In the genomic region with DNA sequence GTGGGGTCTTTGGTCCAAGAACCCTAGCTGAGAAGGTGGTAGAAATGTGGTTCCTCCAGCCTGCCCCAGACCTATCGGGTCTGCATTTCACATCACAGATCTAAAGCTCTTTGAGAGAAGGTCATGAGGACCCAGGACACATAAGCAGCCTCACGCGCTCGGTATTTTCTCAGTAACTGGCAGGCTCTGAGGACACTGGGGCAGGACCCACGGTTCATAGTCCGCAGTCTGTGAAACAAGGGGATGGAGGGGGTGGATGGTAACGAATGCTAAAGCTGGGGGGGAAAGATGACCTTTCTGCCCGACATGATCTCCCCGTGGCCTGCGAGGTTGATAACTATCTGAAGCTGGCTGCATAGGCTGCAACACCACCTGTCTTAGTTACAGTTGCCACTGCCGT, we compare ENCODE assay signal across 26 mouse cellular contexts. TPM values are rescaled to one million over a fixed set of nuclear protein-coding genes. Genes with fewer than 3 reads are reported as not detected.
DNase-seq lines count a peak whose midpoint lies in the region; ATAC-seq and TF ChIP-seq lines count a peak whose summit lies in the region.
"Had no signal": no experiment of that assay in that cellular context is flagged by ENCODE, and none has a peak within 500 bp of the region (broad histone marks: within the 10 kb centered on the region; RNA-seq: fewer than 3 reads in every experiment).

No protein-coding gene starts in this region.

- no peak for TF ChIP-seq POLR2A in limb, embryonic 14.5 days (IDR thresholded peaks at IDR 0.05; ENCODE audit: borderline replicate concordance, extremely low read depth, insufficient read depth, insufficient read length)

- peaks cover 8% of the 10 kb centered on the region for H3K36me3 ChIP-seq in embryonic facial prominence, embryonic 12.5 days
- H3K36me3 ChIP-seq in embryonic facial prominence, embryonic 10.5 days (replicated peaks): peaks cover 16% of the 10 kb centered on the region
- H3K36me3 ChIP-seq in limb, embryonic 14.5 days (ENCODE audit: control insufficient read depth, insufficient read depth, low read length): peaks cover 11% of the 10 kb centered on the region
- H3K36me3 ChIP-seq in limb, embryonic 10.5 days: peaks cover 17% of the 10 kb centered on the region

- no peak for DNase-seq in embryonic facial prominence, embryonic 10.5 days (ENCODE audit: low spot score)
- peak; percentile 45 to 55 for DNase-seq in kidney, adult 8-10 months
- no peak for DNase-seq in kidney, postnatal 4 days
- DNase-seq in limb, embryonic 14.5 days (ENCODE audit: low spot score): no peak
- DNase-seq in limb, embryonic 10.5 days (ENCODE audit: low spot score): no peak
- DNase-seq in kidney, postnatal 14 days: peak; percentile 56
- no peak for DNase-seq in cerebellum, postnatal 10 days
- DNase-seq: adrenal gland, adult 8-10 months; adrenal gland, postnatal 25 days; cerebellum, adult 11-12 months; cerebellum, adult 8-10 months; cerebellum, postnatal 14 days; gastrocnemius, postnatal 10 days; gastrocnemius, postnatal 36 days; heart, adult 2 months; heart, postnatal 14 days; heart, postnatal 4 days had no signal

- ATAC-seq in embryonic facial prominence, embryonic 12.5 days (ENCODE audit: insufficient number of reproducible peaks, insufficient read depth, low FRiP score, low TSS enrichment): no peak
- no peak for ATAC-seq in limb, embryonic 14.5 days (ENCODE audit: low FRiP score, low read depth)
- ATAC-seq: activated CD4-positive, CD25-positive, alpha-beta regulatory T cell, adult 4 months; forebrain, embryonic 15.5 days had no signal

- no peak overlapping the region for H3K27ac ChIP-seq in embryonic facial prominence, embryonic 12.5 days
- no peak overlapping the region for H3K27ac ChIP-seq in embryonic facial prominence, embryonic 10.5 days (replicated peaks)
- H3K27ac ChIP-seq in limb, embryonic 14.5 days (replicated peaks; ENCODE audit: low read depth, low read length): no peak overlapping the region
- H3K27ac ChIP-seq in limb, embryonic 10.5 days: no peak overlapping the region
- H3K27ac ChIP-seq: embryonic facial prominence, embryonic 13.5 days; forebrain, embryonic 12.5 days; forebrain, embryonic 15.5 days; heart, adult 2 months; heart, embryonic 10.5 days; heart, embryonic 13.5 days; hindbrain, embryonic 14.5 days had no signal

- 0 out of 2 replicates have a peak overlapping the region, but pooled peaks have one; percentile 2 for H3K9ac ChIP-seq in embryonic facial prominence, embryonic 12.5 days
- H3K9ac ChIP-seq in limb, embryonic 14.5 days (ENCODE audit: low read depth, low read length, severe bottlenecking): 0 out of 2 replicates have a peak overlapping the region, but pooled peaks have one; percentile 28
- H3K9ac ChIP-seq: embryonic facial prominence, embryonic 13.5 days; forebrain, embryonic 12.5 days; forebrain, embryonic 15.5 days; heart, embryonic 13.5 days; hindbrain, embryonic 14.5 days had no signal

- 0 out of 2 replicates have a peak, but pooled peaks cover 8% of the 10 kb centered on the region for H3K27me3 ChIP-seq in embryonic facial prominence, embryonic 12.5 days
- H3K27me3 ChIP-seq in embryonic facial prominence, embryonic 10.5 days (replicated peaks; ENCODE audit: low read depth, poor library complexity, severe bottlenecking): peaks cover 5% of the 10 kb centered on the region; the same call in 1 of the 2 replicates
- H3K27me3 ChIP-seq in limb, embryonic 14.5 days (ENCODE audit: control insufficient read depth, insufficient read depth, low read length): no peaks in the 10 kb centered on the region
- H3K27me3 ChIP-seq in limb, embryonic 10.5 days (ENCODE audit: low read depth, poor library complexity, severe bottlenecking): no peaks in the 10 kb centered on the region; the same call in 1 of the 2 replicates
- H3K27me3 ChIP-seq: embryonic facial prominence, embryonic 13.5 days; forebrain, embryonic 15.5 days had no signal

- H3K4me3 ChIP-seq in embryonic facial prominence, embryonic 12.5 days: no peak overlapping the region
- H3K4me3 ChIP-seq in embryonic facial prominence, embryonic 10.5 days: no peak overlapping the region
- H3K4me3 ChIP-seq in limb, embryonic 14.5 days (replicated peaks; ENCODE audit: low read length): no peak overlapping the region
- no peak overlapping the region for H3K4me3 ChIP-seq in limb, embryonic 10.5 days
- H3K4me3 ChIP-seq: embryonic facial prominence, embryonic 13.5 days; erythroblast, embryonic 14.5 days; forebrain, embryonic 12.5 days; forebrain, embryonic 15.5 days; heart, adult 2 months; heart, embryonic 10.5 days; heart, embryonic 13.5 days had no signal

- no peaks in the 10 kb centered on the region for H3K9me3 ChIP-seq in embryonic facial prominence, embryonic 12.5 days
- H3K9me3 ChIP-seq in embryonic facial prominence, embryonic 10.5 days: no peaks in the 10 kb centered on the region
- H3K9me3 ChIP-seq in limb, embryonic 14.5 days (ENCODE audit: control insufficient read depth, low read length): no peaks in the 10 kb centered on the region
- H3K9me3 ChIP-seq in limb, embryonic 10.5 days (replicated peaks): no peaks in the 10 kb centered on the region
- H3K9me3 ChIP-seq: embryonic facial prominence, embryonic 13.5 days; forebrain, embryonic 12.5 days; forebrain, embryonic 15.5 days; heart, embryonic 10.5 days; heart, embryonic 13.5 days had no signal

- H3K4me2 ChIP-seq in embryonic facial prominence, embryonic 12.5 days (replicated peaks): no peak overlapping the region
- no peak overlapping the region for H3K4me2 ChIP-seq in limb, embryonic 14.5 days (replicated peaks; ENCODE audit: low read depth, low read length, severe bottlenecking)
- H3K4me2 ChIP-seq: embryonic facial prominence, embryonic 13.5 days; forebrain, embryonic 12.5 days; forebrain, embryonic 15.5 days; heart, embryonic 13.5 days; hindbrain, embryonic 14.5 days had no signal

- 62% methylated on average over 11 of the region's 11 CpGs for WGBS in embryonic facial prominence, embryonic 12.5 days
- 73% methylated on average over 11 of the region's 11 CpGs for WGBS in embryonic facial prominence, embryonic 10.5 days
- 55% methylated on average over 11 of the region's 11 CpGs for WGBS in limb, embryonic 14.5 days
- 62% methylated on average over 11 of the region's 11 CpGs for WGBS in limb, embryonic 10.5 days

- H3K4me1 ChIP-seq in embryonic facial prominence, embryonic 12.5 days: peaks cover 17% of the 10 kb centered on the region
- peaks cover 23% of the 10 kb centered on the region for H3K4me1 ChIP-seq in embryonic facial prominence, embryonic 10.5 days
- peaks cover 13% of the 10 kb centered on the region for H3K4me1 ChIP-seq in limb, embryonic 14.5 days (ENCODE audit: control insufficient read depth, insufficient read depth, low read length)
- H3K4me1 ChIP-seq in limb, embryonic 10.5 days: peaks cover 23% of the 10 kb centered on the region

RNA-seq across cellular contexts. Expression of a gene that starts 2.2 kb away (rescaled TPM):
- 150 and 155 TPM in 2 replicates for polyA plus RNA-seq in embryonic facial prominence, embryonic 12.5 days (2016; fragmentation: Nextera tagmentation; extraction: Ambion mirVana)
- 176 and 179 TPM in 2 replicates for polyA plus RNA-seq in embryonic facial prominence, embryonic 10.5 days (2016; fragmentation: Nextera tagmentation; extraction: Ambion mirVana)
- polyA plus RNA-seq in limb, embryonic 14.5 days (2012; rRNA removed): 123 and 129 TPM in 2 replicates
- 130 TPM in 2 replicates for polyA plus RNA-seq in limb, embryonic 14.5 days (2014; fragmentation: Nextera tagmentation; extraction: Ambion mirVana)
- 179 and 196 TPM in 2 replicates for polyA plus RNA-seq in limb, embryonic 10.5 days (2016; fragmentation: Nextera tagmentation; extraction: Ambion mirVana)

RNA-seq across cellular contexts. Expression of a gene that starts 20.2 kb away (rescaled TPM):
- polyA plus RNA-seq in embryonic facial prominence, embryonic 12.5 days (2016; fragmentation: Nextera tagmentation; extraction: Ambion mirVana): 1.2 and 2.9 TPM in 2 replicates
- polyA plus RNA-seq in embryonic facial prominence, embryonic 10.5 days (2016; fragmentation: Nextera tagmentation; extraction: Ambion mirVana): 0.26 and 0.46 TPM in 2 replicates
- 3.2 TPM in 2 replicates for polyA plus RNA-seq in limb, embryonic 14.5 days (2012; rRNA removed)
- 2.2 and 2.5 TPM in 2 replicates for polyA plus RNA-seq in limb, embryonic 14.5 days (2014; fragmentation: Nextera tagmentation; extraction: Ambion mirVana)
- 0.36 and 0.79 TPM in 2 replicates for polyA plus RNA-seq in limb, embryonic 10.5 days (2016; fragmentation: Nextera tagmentation; extraction: Ambion mirVana)

RNA-seq across cellular contexts. Expression of a gene that starts 22.6 kb away (rescaled TPM):
- polyA plus RNA-seq in embryonic facial prominence, embryonic 12.5 days (2016; fragmentation: Nextera tagmentation; extraction: Ambion mirVana): 37.9 and 39.5 TPM in 2 replicates
- 85.7 and 95.6 TPM in 2 replicates for polyA plus RNA-seq in embryonic facial prominence, embryonic 10.5 days (2016; fragmentation: Nextera tagmentation; extraction: Ambion mirVana)
- polyA plus RNA-seq in limb, embryonic 14.5 days (2012; rRNA removed): 63.5 and 99.1 TPM in 2 replicates
- 31.0 and 32.3 TPM in 2 replicates for polyA plus RNA-seq in limb, embryonic 14.5 days (2014; fragmentation: Nextera tagmentation; extraction: Ambion mirVana)
- polyA plus RNA-seq in limb, embryonic 10.5 days (2016; fragmentation: Nextera tagmentation; extraction: Ambion mirVana): 74.1 and 97.5 TPM in 2 replicates

RNA-seq across cellular contexts. Expression of a gene that starts 57.6 kb away (rescaled TPM):
- 28.4 and 30.1 TPM in 2 replicates for polyA plus RNA-seq in embryonic facial prominence, embryonic 12.5 days (2016; fragmentation: Nextera tagmentation; extraction: Ambion mirVana)
- polyA plus RNA-seq in embryonic facial prominence, embryonic 10.5 days (2016; fragmentation: Nextera tagmentation; extraction: Ambion mirVana): 19.8 and 20.9 TPM in 2 replicates
- polyA plus RNA-seq in limb, embryonic 14.5 days (2012; rRNA removed): 41.9 and 52.2 TPM in 2 replicates
- 28.6 and 33.4 TPM in 2 replicates for polyA plus RNA-seq in limb, embryonic 14.5 days (2014; fragmentation: Nextera tagmentation; extraction: Ambion mirVana)
- polyA plus RNA-seq in limb, embryonic 10.5 days (2016; fragmentation: Nextera tagmentation; extraction: Ambion mirVana): 31.3 and 39.5 TPM in 2 replicates
- polyA plus RNA-seq: erythroblast, embryonic 14.5 days had no signal

Comparison
In these comparisons a context has a peak if more than half of its experiments do, and no peak if none do; other contexts are left out.
1. DNase-seq: peak in kidney, adult 8-10 months (2 of 2) and kidney, postnatal 14 days (single experiment); none in embryonic facial prominence, embryonic 10.5 days (single experiment), kidney, postnatal 4 days (0 of 2), limb, embryonic 14.5 days (single experiment), limb, embryonic 10.5 days (single experiment) and cerebellum, postnatal 10 days (0 of 2).